Mouse (Mus musculus): ENCODE measurements at regions not wholly inside any gene's neighbourhood (a gene's known extent, or its start where the extent isn't known, plus 50 kb on each side); places are given as distances from the start of the nearest gene placed in this dataset.

DNA sequence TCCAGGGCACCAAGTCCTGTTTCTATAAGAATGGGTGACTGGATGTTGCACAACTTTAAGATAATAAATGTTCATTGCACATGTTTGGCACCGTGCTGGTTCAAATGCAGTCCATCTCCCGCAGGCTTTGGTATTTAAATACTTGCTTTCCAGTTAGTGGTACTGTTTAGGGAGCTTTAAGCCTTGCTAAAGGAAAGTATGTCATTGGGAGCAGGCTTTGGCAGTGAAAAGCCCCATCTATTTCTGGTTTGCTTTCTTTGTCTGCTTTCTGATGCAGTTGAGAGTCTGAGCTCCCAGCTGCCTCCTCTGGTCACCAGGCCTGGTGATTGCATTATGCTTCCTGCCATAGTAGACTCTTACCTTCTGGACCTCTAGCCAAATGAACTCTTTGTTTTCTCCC, 283.0 kb upstream of the Mmadhc start:
- no peak for TF ChIP-seq CTCF (IDR thresholded peaks at IDR 0.05)
- no peak for TF ChIP-seq EP300 (IDR thresholded peaks at IDR 0.05)

Measured in lung, postnatal 0 days (tissue).